Mouse (Mus musculus): ENCODE measurements at regions not wholly inside any gene's neighbourhood (a gene's known extent, or its start where the extent isn't known, plus 50 kb on each side); places are given as distances from the start of the nearest gene placed in this dataset.

- no peak for TF ChIP-seq CTCF (IDR thresholded peaks at IDR 0.05; ENCODE audit: low read depth)
- no peak for TF ChIP-seq EP300 (IDR thresholded peaks at IDR 0.05; ENCODE audit: low read depth)
These were observed 61.6 kb downstream of the Sik1 start for GRCm38 (mm10) chr17:31793964-31794363.

Data from heart, postnatal 0 days (tissue).